Mouse (Mus musculus): ENCODE measurements around the gene Ccdc184.

GRCm38 (mm10) chr15:98170365-98170764, 3.4 kb downstream of the Ccdc184 start:
- TF ChIP-seq CTCF (IDR thresholded peaks at IDR 0.05; ENCODE audit: low read depth): no peak
- no peak for TF ChIP-seq EP300 (IDR thresholded peaks at IDR 0.05; ENCODE audit: low read depth)
